Mouse (Mus musculus): ENCODE data around the gene Cts8. TPM values are rescaled to one million over a fixed set of nuclear protein-coding genes. Genes with fewer than 3 reads are reported as not detected.

The Cts8 gene
- total RNA-seq (2021) = not detected
- long read RNA-seq, experiment 1 = 0 reads
- long read RNA-seq, experiment 2 = 0 reads

GRCm38 (mm10) chr13:61255258-61255657, at the start of gene Cts8:
Gene Cts8 (minus strand): TSS chr13:61255358.
- no peak for TF ChIP-seq CTCF (IDR thresholded peaks at IDR 0.05)
- no peak within 1 kb of the TSS for H3K4me3 ChIP-seq
- no peak for DNase-seq (ENCODE audit: extremely low spot score in 1 of 2, low spot score in 2 of 2)
- intact Hi-C loops (cut with DNase I) = no loop called here
- H3K27ac ChIP-seq = no peak within 1 kb of the TSS

- H3K4me3 ChIP-seq = no peak within 1 kb of the TSS
- intact Hi-C loops (cut with DNase I) = no loop called here
- DNase-seq (ENCODE audit: extremely low spot score in 1 of 2, low spot score in 2 of 2) = no peak
- H3K27ac ChIP-seq = no peak within 1 kb of the TSS
- TF ChIP-seq CTCF (IDR thresholded peaks at IDR 0.05) = no peak
Observed at GRCm38 (mm10) chr13:61288739-61289138, 33.6 kb upstream of the Cts8 start, which contains the start of gene Gm49398. Gene Gm49398 (minus strand): TSS chr13:61288839.

- Histone ChIP-seq H3K27ac (no peak overlapping the region), H3K4me3 (no peak overlapping the region)
- intact Hi-C loops (cut with DNase I) = loop anchor here (5.0 kb wide), 2 partner anchors 464 to 484 kb away; no protein-coding TSS in a partner anchor
- DNase-seq (ENCODE audit: extremely low spot score in 1 of 2, low spot score in 2 of 2) = peak; percentile 17 to 49
- peak; percentile 57 for TF ChIP-seq CTCF (IDR thresholded peaks at IDR 0.05)
Observed at GRCm38 (mm10) chr13:61241076-61241947, 13.8 kb downstream of the Cts8 start.

GRCm38 (mm10) chr13:61203310-61203709, 51.8 kb downstream of the Cts8 start, which contains the start of gene Cts6:
Gene Cts6 (minus strand): TSS chr13:61203410.
- Histone ChIP-seq H3K27ac (no peak within 1 kb of the TSS), H3K4me3 (no peak within 1 kb of the TSS)
- intact Hi-C loops (cut with DNase I) = no loop called here
- TF ChIP-seq CTCF (IDR thresholded peaks at IDR 0.05) = no peak
- DNase-seq (ENCODE audit: extremely low spot score in 1 of 2, low spot score in 2 of 2) = no peak

Other genes starting within 250 kb of the Cts8 start
- not detected for gene Ctsj, start 249.4 kb downstream of the Cts8 start, total RNA-seq (2021)
- not detected for gene Ctsq, start 214.7 kb downstream of the Cts8 start, total RNA-seq (2021)
- not detected for gene Ctsr, start 91.1 kb downstream of the Cts8 start, total RNA-seq (2021)
- gene Cts6, start 51.9 kb downstream of the Cts8 start, total RNA-seq (2021) = not detected
- not detected for gene Gm49398, start 33.5 kb upstream of the Cts8 start, total RNA-seq (2021)
- gene Cts7, start 102.8 kb upstream of the Cts8 start, total RNA-seq (2021) = not detected

Data from left cerebral cortex, adult 2 months (tissue).